Mouse (Mus musculus) C2C12 (cell line): ENCODE measurements at regions not wholly inside any gene's neighbourhood (a gene's known extent, or its start where the extent isn't known, plus 50 kb on each side); places are given as distances from the start of the nearest gene placed in this dataset.

Experiments
- CTCF ChIP-seq: IDR thresholded peaks from one replicate; pipeline ENCODE4 v1.5.1; 2011; ENCODE audit not compliant: control insufficient read depth, insufficient read depth, insufficient read length
- FOSL1 ChIP-seq: IDR thresholded peaks from one replicate; pipeline ENCODE4 v1.8.0; 2011; ENCODE audit warnings: mild to moderate bottlenecking, low read length; ENCODE audit not compliant: poor library complexity, insufficient read depth, severe bottlenecking
- MAX ChIP-seq: IDR thresholded peaks from one replicate; pipeline ENCODE4 v1.6.1; 2011; ENCODE audit warnings: mild to moderate bottlenecking, control low read depth
- MYOD1 ChIP-seq: IDR thresholded peaks from one replicate; pipeline ENCODE4 v1.6.1; 2011; ENCODE audit warnings: low read depth; ENCODE audit not compliant: control insufficient read depth, insufficient read length
- MYOG ChIP-seq: IDR thresholded peaks from one replicate; pipeline ENCODE4 v1.6.1; 2011; ENCODE audit not compliant: control insufficient read depth, insufficient read length; ENCODE audit errors: extremely low read depth
- USF1 ChIP-seq: IDR thresholded peaks from one replicate; pipeline ENCODE4 v1.6.1; 2011; ENCODE audit warnings: low read depth, mild to moderate bottlenecking, control low read depth, moderate library complexity

DNA sequence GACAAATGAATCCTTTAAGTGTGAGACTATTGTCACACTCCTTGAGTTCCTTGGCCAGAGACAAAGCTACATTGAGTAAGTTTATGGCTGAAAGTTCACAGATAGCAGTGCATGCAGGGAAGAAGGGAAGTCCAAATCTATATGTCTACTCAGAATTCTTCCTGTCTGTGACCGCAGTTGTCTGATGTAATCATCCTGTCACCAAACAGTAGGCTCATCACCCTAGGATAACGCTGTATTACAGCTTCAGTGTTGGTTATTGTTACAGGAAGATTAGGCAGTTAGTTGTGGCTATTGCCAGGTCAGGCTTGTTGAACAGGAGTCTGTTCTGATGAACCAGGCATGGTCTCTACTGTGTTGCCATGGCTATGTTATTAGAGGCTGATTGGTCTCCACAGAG is 574.6 kb downstream of the Bckdhb start:
- TF ChIP-seq USF1: no peak
- TF ChIP-seq CTCF: no peak
- TF ChIP-seq MAX: no peak
- no peak for TF ChIP-seq FOSL1
- no peak for TF ChIP-seq MYOG
- no peak for TF ChIP-seq MYOD1
